Comparison of ENCODE assay signal across 27 mouse cellular contexts in genomic region chr9:30344866-30345265, GRCm38 (mm10).
"Had no signal": no experiment of that assay in that cellular context is flagged by ENCODE, and none has a peak within 500 bp of the region (broad histone marks: within the 10 kb centered on the region; RNA-seq: fewer than 3 reads in every experiment).

No protein-coding gene starts in this region.

- H3K4me1 ChIP-seq: heart, embryonic 13.5 days; heart, embryonic 15.5 days; hindbrain, embryonic 13.5 days; hindbrain, embryonic 15.5 days; kidney, embryonic 15.5 days; limb, embryonic 13.5 days; limb, embryonic 15.5 days; liver, embryonic 12.5 days had no signal

- DNase-seq: gastrocnemius, postnatal 14 days; gastrocnemius, postnatal 36 days; heart, adult 11 months; heart, adult 2 months; heart, postnatal 14 days; heart, postnatal 36 days; kidney, adult 11 months; kidney, adult 2 months; kidney, adult 9 months; kidney, postnatal 14 days; kidney, postnatal 36 days; layer of hippocampus, adult 9-11 months; layer of hippocampus, postnatal 36 days; left cerebral cortex, postnatal 4 days had no signal

- H3K27me3 ChIP-seq: heart, embryonic 15.5 days; hindbrain, embryonic 13.5 days; hindbrain, embryonic 15.5 days; kidney, embryonic 15.5 days; limb, embryonic 13.5 days; limb, embryonic 15.5 days; liver, embryonic 12.5 days had no signal

- H3K36me3 ChIP-seq: heart, embryonic 13.5 days; heart, embryonic 15.5 days; hindbrain, embryonic 13.5 days; hindbrain, embryonic 15.5 days; kidney, embryonic 15.5 days; limb, embryonic 13.5 days; limb, embryonic 15.5 days; liver, embryonic 12.5 days had no signal

- H3K9me3 ChIP-seq: heart, embryonic 13.5 days; heart, embryonic 15.5 days; hindbrain, embryonic 13.5 days; hindbrain, embryonic 15.5 days; kidney, embryonic 15.5 days; limb, embryonic 13.5 days; limb, embryonic 15.5 days; liver, embryonic 12.5 days had no signal

- H3K4me3 ChIP-seq: heart, adult 2 months; heart, embryonic 13.5 days; heart, embryonic 15.5 days; hindbrain, embryonic 13.5 days; hindbrain, embryonic 15.5 days; kidney, embryonic 15.5 days; limb, embryonic 13.5 days; limb, embryonic 15.5 days; liver, embryonic 12.5 days had no signal

- ATAC-seq: hindbrain, postnatal 0 days; intestine, embryonic 16.5 days; liver, embryonic 12.5 days had no signal

- H3K27ac ChIP-seq: heart, adult 2 months; heart, embryonic 13.5 days; heart, embryonic 15.5 days; hindbrain, embryonic 13.5 days; hindbrain, embryonic 15.5 days; hindbrain, postnatal 0 days; kidney, embryonic 15.5 days; kidney, postnatal 0 days; limb, embryonic 13.5 days; limb, embryonic 15.5 days; liver, embryonic 12.5 days; liver, embryonic 14.5 days had no signal

- H3K4me2 ChIP-seq: heart, embryonic 11.5 days; heart, embryonic 13.5 days; heart, embryonic 15.5 days; hindbrain, embryonic 13.5 days; hindbrain, embryonic 15.5 days; kidney, embryonic 15.5 days; limb, embryonic 13.5 days; limb, embryonic 15.5 days; liver, embryonic 12.5 days had no signal

- H3K9ac ChIP-seq: heart, embryonic 13.5 days; heart, embryonic 15.5 days; hindbrain, embryonic 13.5 days; hindbrain, embryonic 15.5 days; kidney, embryonic 15.5 days; limb, embryonic 13.5 days; limb, embryonic 15.5 days; liver, embryonic 12.5 days; liver, embryonic 14.5 days had no signal
